Comparison of ENCODE assay signal across 8 mouse cellular contexts in the genomic region with DNA sequence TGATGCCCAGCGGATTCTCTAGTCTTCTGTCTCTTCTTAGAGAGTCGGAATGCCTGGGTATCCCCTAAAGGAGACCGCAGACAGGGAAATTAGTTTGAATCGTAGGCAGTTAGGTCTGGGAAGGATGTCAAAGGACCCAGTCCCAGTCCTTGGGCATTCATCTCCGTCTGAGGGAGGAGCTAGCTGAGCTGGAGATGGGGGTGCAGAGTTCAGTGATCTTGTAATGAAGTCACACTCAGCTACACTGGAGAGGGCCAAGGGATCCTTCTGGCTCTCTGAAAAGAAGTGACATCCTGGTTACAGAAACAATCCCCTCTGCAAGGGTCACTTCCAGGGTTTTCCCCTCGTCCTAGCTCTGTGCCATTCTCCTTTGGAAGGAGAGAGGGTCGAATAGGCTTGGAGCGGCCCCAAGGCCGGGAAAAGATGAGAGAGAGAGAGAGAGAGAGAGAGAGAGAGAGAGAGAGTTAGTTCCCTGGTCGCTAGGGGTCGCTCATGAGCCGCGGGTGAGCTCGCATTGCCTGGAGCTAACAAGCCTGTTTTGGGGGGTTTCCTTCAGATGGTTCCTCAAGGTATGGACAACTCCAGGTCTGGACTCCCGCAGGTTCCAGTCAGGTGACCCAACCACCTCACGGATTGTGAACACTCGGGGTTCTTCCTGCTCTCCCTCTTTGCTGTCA. TPM values are rescaled to one million over a fixed set of nuclear protein-coding genes. Genes with fewer than 3 reads are reported as not detected.
A peak's percentile ranks its signal among the peaks of the same experiment; 100 is the strongest.
DNase-seq lines count a peak whose midpoint lies in the region; ATAC-seq and TF ChIP-seq lines count a peak whose summit lies in the region.

No protein-coding gene starts in this region.

- no peak for ATAC-seq in heart, embryonic 12.5 days (ENCODE audit: insufficient number of reproducible peaks, low FRiP score)
- peak; percentile 10; the same call in 1 of the 2 replicates for ATAC-seq in kidney, embryonic 16.5 days (ENCODE audit: low FRiP score, low TSS enrichment)
- ATAC-seq in liver, embryonic 12.5 days, result no peak
- no peak for ATAC-seq in stomach, embryonic 16.5 days (ENCODE audit: insufficient read depth, low FRiP score)

- H3K4me3 ChIP-seq in cortical plate, adult 2 months (ENCODE audit: insufficient read depth, low read length), result peak overlapping the region; percentile 49
- H3K4me3 ChIP-seq in heart, embryonic 12.5 days, result no peak overlapping the region; the same call in 1 of the 2 replicates
- H3K4me3 ChIP-seq in kidney, embryonic 16.5 days (ENCODE audit: low read length), result peak overlapping the region; percentile 62
- H3K4me3 ChIP-seq in liver, embryonic 12.5 days, result 0 out of 2 replicates have a peak overlapping the region, but pooled peaks have one; percentile 63
- H3K4me3 ChIP-seq in stomach, embryonic 16.5 days (replicated peaks; ENCODE audit: low read length), result no peak overlapping the region

- H3K9ac ChIP-seq in heart, embryonic 12.5 days, result peak overlapping the region; percentile 67; the same call in 1 of the 2 replicates
- no peak overlapping the region for H3K9ac ChIP-seq in kidney, embryonic 16.5 days (replicated peaks; ENCODE audit: low read length)
- H3K9ac ChIP-seq in liver, embryonic 12.5 days, result no peak overlapping the region
- no peak overlapping the region for H3K9ac ChIP-seq in stomach, embryonic 16.5 days (ENCODE audit: low read length)

- 10% methylated on average over 17 of the region's 17 CpGs for WGBS in heart, embryonic 12.5 days
- 10% methylated on average over 17 of the region's 17 CpGs for WGBS in kidney, embryonic 16.5 days
- WGBS in liver, embryonic 12.5 days (ENCODE audit: insufficient replicate concordance), result 6% methylated on average over 17 of the region's 17 CpGs
- 12% methylated on average over 17 of the region's 17 CpGs for WGBS in stomach, embryonic 16.5 days

- peak; percentile 67 for DNase-seq in CD4-positive helper T cell, adult 2 months (ENCODE audit: low read depth, low spot score)
- DNase-seq in adrenal gland, adult 18-20 months (ENCODE audit: low spot score in 2 of 2), result peak; percentile 75 to 76
- DNase-seq in natural killer cell, adult 2 months (ENCODE audit: low spot score in 2 of 2), result peak; percentile 62 to 75

- H3K36me3 ChIP-seq in heart, embryonic 12.5 days, result no peaks in the 10 kb centered on the region
- no peaks in the 10 kb centered on the region for H3K36me3 ChIP-seq in kidney, embryonic 16.5 days (ENCODE audit: insufficient read depth, low read length)
- H3K36me3 ChIP-seq in liver, embryonic 12.5 days, result no peaks in the 10 kb centered on the region
- H3K36me3 ChIP-seq in stomach, embryonic 16.5 days (ENCODE audit: control insufficient read depth, insufficient read depth, low read length), result no peaks in the 10 kb centered on the region

- peak; percentile 73 for TF ChIP-seq CTCF in cortical plate, adult 2 months (IDR thresholded peaks at IDR 0.05; ENCODE audit: extremely low read depth, insufficient read depth, low read length)

- H3K27ac ChIP-seq in cortical plate, adult 2 months (ENCODE audit: insufficient read depth, low read length), result no peak overlapping the region
- H3K27ac ChIP-seq in heart, embryonic 12.5 days (ENCODE audit: poor library complexity, severe bottlenecking), result no peak overlapping the region
- no peak overlapping the region for H3K27ac ChIP-seq in kidney, embryonic 16.5 days (ENCODE audit: low read length)
- no peak overlapping the region for H3K27ac ChIP-seq in liver, embryonic 12.5 days
- no peak overlapping the region for H3K27ac ChIP-seq in stomach, embryonic 16.5 days (ENCODE audit: low read length)

- H3K27me3 ChIP-seq in heart, embryonic 12.5 days (replicated peaks), result peaks cover 61% of the 10 kb centered on the region
- peaks cover 6% of the 10 kb centered on the region for H3K27me3 ChIP-seq in kidney, embryonic 16.5 days (ENCODE audit: insufficient read depth, low read length)
- peaks cover 83% of the 10 kb centered on the region for H3K27me3 ChIP-seq in liver, embryonic 12.5 days (replicated peaks)
- peaks cover 6% of the 10 kb centered on the region for H3K27me3 ChIP-seq in stomach, embryonic 16.5 days (ENCODE audit: control insufficient read depth, insufficient read depth, low read length)

- no peak for TF ChIP-seq POLR2A in cortical plate, adult 2 months (IDR thresholded peaks at IDR 0.05; ENCODE audit: extremely low read depth, insufficient read depth, low read length)

- peak overlapping the region; percentile 88 for H3K4me2 ChIP-seq in heart, embryonic 12.5 days
- H3K4me2 ChIP-seq in kidney, embryonic 16.5 days (replicated peaks; ENCODE audit: low read depth, low read length), result peak overlapping the region; percentile 73
- H3K4me2 ChIP-seq in liver, embryonic 12.5 days, result peak overlapping the region; percentile 82
- 0 out of 2 replicates have a peak overlapping the region, but pooled peaks have one; percentile 80 for H3K4me2 ChIP-seq in stomach, embryonic 16.5 days (ENCODE audit: low read depth, low read length)

- H3K9me3 ChIP-seq in heart, embryonic 12.5 days (replicated peaks), result peaks cover 3% of the 10 kb centered on the region; the same call in 1 of the 2 replicates
- H3K9me3 ChIP-seq in kidney, embryonic 16.5 days (ENCODE audit: low read length), result no peaks in the 10 kb centered on the region
- no peaks in the 10 kb centered on the region for H3K9me3 ChIP-seq in liver, embryonic 12.5 days (replicated peaks)
- no peaks in the 10 kb centered on the region for H3K9me3 ChIP-seq in stomach, embryonic 16.5 days (replicated peaks; ENCODE audit: control insufficient read depth, low read length)

- peaks cover 11% of the 10 kb centered on the region for H3K4me1 ChIP-seq in cortical plate, adult 2 months (ENCODE audit: control insufficient read depth, insufficient read depth, low read length)
- peaks cover 11% of the 10 kb centered on the region for H3K4me1 ChIP-seq in heart, embryonic 12.5 days (replicated peaks)
- H3K4me1 ChIP-seq in kidney, embryonic 16.5 days (ENCODE audit: insufficient read depth, low read length), result peaks cover 14% of the 10 kb centered on the region
- peaks cover 17% of the 10 kb centered on the region for H3K4me1 ChIP-seq in liver, embryonic 12.5 days
- no peaks in the 10 kb centered on the region; the same call in 1 of the 2 replicates for H3K4me1 ChIP-seq in stomach, embryonic 16.5 days (ENCODE audit: control insufficient read depth, insufficient read depth, low read length)

RNA-seq across cellular contexts. Expression of a gene that starts 1.0 kb away (rescaled TPM):
- 1 to 10 TPM; 5.2 to 9.0 TPM for total RNA-seq in adrenal gland, adult 18-20 months (2021)
- polyA plus RNA-seq in cortical plate, adult 2 months (2012; rRNA removed), result 396 and 421 TPM in 2 replicates
- 0.82 and 1.3 TPM in 2 replicates for polyA plus RNA-seq in heart, embryonic 12.5 days (2016; fragmentation: Nextera tagmentation; extraction: Ambion mirVana)
- polyA plus RNA-seq in kidney, embryonic 16.5 days (2015; fragmentation: Nextera tagmentation; extraction: Ambion mirVana), result 0.85 and 0.94 TPM in 2 replicates
- polyA plus RNA-seq in liver, embryonic 12.5 days (2016; fragmentation: Nextera tagmentation; extraction: Ambion mirVana), result 0.50 and 0.63 TPM in 2 replicates
- 0.26 and 0.46 TPM in 2 replicates for polyA plus RNA-seq in stomach, embryonic 16.5 days (2015; fragmentation: Nextera tagmentation; extraction: Ambion mirVana)

RNA-seq across cellular contexts. Expression of a gene that starts 21.1 kb away (rescaled TPM):
- 1 to 10 TPM in 1 of 2 experiments, under 1 TPM in 1; 0.89 to 2.7 TPM for total RNA-seq in adrenal gland, adult 18-20 months (2021)
- polyA plus RNA-seq in cortical plate, adult 2 months (2012; rRNA removed), result 1.1 and 1.5 TPM in 2 replicates
- 0.42 TPM in 2 replicates for polyA plus RNA-seq in heart, embryonic 12.5 days (2016; fragmentation: Nextera tagmentation; extraction: Ambion mirVana)
- 2.5 and 3.2 TPM in 2 replicates for polyA plus RNA-seq in kidney, embryonic 16.5 days (2015; fragmentation: Nextera tagmentation; extraction: Ambion mirVana)
- polyA plus RNA-seq in liver, embryonic 12.5 days (2016; fragmentation: Nextera tagmentation; extraction: Ambion mirVana), result 1.9 TPM in 2 replicates
- polyA plus RNA-seq in stomach, embryonic 16.5 days (2015; fragmentation: Nextera tagmentation; extraction: Ambion mirVana), result 5.4 and 5.5 TPM in 2 replicates

RNA-seq across cellular contexts. Expression of a gene that starts 50.1 kb away (rescaled TPM):
- 10 to 100 TPM; 20.9 to 22.4 TPM for total RNA-seq in adrenal gland, adult 18-20 months (2021)
- 29.1 and 30.2 TPM in 2 replicates for polyA plus RNA-seq in cortical plate, adult 2 months (2012; rRNA removed)
- polyA plus RNA-seq in heart, embryonic 12.5 days (2016; fragmentation: Nextera tagmentation; extraction: Ambion mirVana), result 11.4 and 12.2 TPM in 2 replicates
- 15.1 and 16.2 TPM in 2 replicates for polyA plus RNA-seq in kidney, embryonic 16.5 days (2015; fragmentation: Nextera tagmentation; extraction: Ambion mirVana)
- polyA plus RNA-seq in liver, embryonic 12.5 days (2016; fragmentation: Nextera tagmentation; extraction: Ambion mirVana), result 10.5 and 11.2 TPM in 2 replicates
- polyA plus RNA-seq in stomach, embryonic 16.5 days (2015; fragmentation: Nextera tagmentation; extraction: Ambion mirVana), result 11.3 and 12.4 TPM in 2 replicates

Comparison
In these comparisons a context has a peak if more than half of its experiments do, and no peak if none do; other contexts are left out.
1. H3K4me3 ChIP-seq: peak in cortical plate, adult 2 months (single experiment), kidney, embryonic 16.5 days (single experiment) and liver, embryonic 12.5 days (single experiment); none in heart, embryonic 12.5 days (single experiment) and stomach, embryonic 16.5 days (single experiment).
2. RNA of a gene that starts 1.0 kb away (polyA plus RNA-seq): 396 to 421 TPM in cortical plate, adult 2 months; 0.82 to 1.3 TPM in heart, embryonic 12.5 days, 0.85 to 0.94 TPM in kidney, embryonic 16.5 days, 0.50 to 0.63 TPM in liver, embryonic 12.5 days and 0.26 to 0.46 TPM in stomach, embryonic 16.5 days; every median in the first group is over 100 times any median in the second.
3. Peak in every context shown above with its lines, with median percentiles within 50 percentile points of each other: DNase-seq and H3K4me2 ChIP-seq.